Mouse (Mus musculus): Measurements from ENCODE around the gene Dusp10. TPM values are rescaled to one million over a fixed set of nuclear protein-coding genes. Genes with fewer than 3 reads are reported as not detected.

Dusp10 gene
- polyA plus RNA-seq, 1 experiment from 2014 or later: 11.1 TPM

DNA sequence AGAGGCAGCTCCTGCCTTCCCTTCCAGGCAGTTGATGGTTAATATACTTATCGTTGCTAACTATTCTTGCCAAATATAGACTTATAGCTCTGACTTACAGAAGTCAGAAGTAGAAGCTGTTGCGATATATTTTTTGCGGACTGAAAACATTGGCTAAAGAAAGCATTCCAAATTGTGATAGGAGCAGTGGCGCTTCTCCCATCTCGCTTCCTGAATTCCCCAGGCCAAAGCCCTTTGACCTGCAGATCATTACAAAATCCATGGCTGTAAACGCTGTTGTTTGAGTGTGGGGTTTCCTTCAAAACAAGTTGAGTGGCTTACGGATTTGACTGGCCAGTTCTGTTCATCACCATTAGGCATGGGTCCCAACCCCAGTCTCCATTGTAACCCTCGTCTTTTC, 45.1 kb downstream of the Dusp10 start:
- Histone ChIP-seq H3K4me1 (ENCODE audit: control insufficient read depth, insufficient read depth, low read length) (peaks cover 26% of the 10 kb centered on the region), H3K9ac (ENCODE audit: low read length) (no peak overlapping the region), H3K36me3 (ENCODE audit: control insufficient read depth, insufficient read depth, low read length) (no peaks in the 10 kb centered on the region), H3K9me3 (replicated peaks; ENCODE audit: control insufficient read depth, low read length) (no peaks in the 10 kb centered on the region), H3K4me2 (ENCODE audit: low read depth, low read length) (no peak overlapping the region), H3K4me3 (replicated peaks; ENCODE audit: low read length) (no peak overlapping the region), H3K27ac (ENCODE audit: low read length) (no peak overlapping the region), H3K27me3 (ENCODE audit: control insufficient read depth, insufficient read depth, low read length) (no peaks in the 10 kb centered on the region)
- 52% methylated on average over 8 of the region's 8 CpGs for WGBS
- no peak for ATAC-seq (ENCODE audit: insufficient read depth, low FRiP score)

GRCm38 (mm10) chr1:184059814-184060213, 46.7 kb downstream of the Dusp10 start:
- no peak for ATAC-seq (ENCODE audit: insufficient read depth, low FRiP score)
- WGBS: 72% methylated on average over 3 of the region's 3 CpGs
- no peak overlapping the region for H3K4me2 ChIP-seq (ENCODE audit: low read depth, low read length)

DNA sequence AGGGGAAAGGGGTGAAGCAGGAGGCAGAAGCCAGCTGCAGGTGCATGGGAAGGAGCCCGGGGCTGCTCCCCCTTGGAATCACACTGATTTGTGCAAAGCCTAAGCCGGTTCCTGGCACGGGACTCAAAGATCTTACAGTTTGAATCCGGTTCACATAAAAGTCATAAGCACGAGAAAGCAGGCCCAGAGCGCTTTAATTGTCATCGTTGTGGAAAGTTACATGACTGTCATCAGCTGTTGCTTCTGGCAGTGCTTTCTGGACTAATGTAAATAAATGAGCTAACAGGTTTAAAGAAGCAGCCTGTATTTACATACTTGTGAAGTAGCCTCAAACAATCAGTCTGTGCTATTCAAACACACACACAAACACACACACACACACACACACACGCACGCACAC, 47.3 kb downstream of the Dusp10 start:
- Histone ChIP-seq H3K36me3 (ENCODE audit: control insufficient read depth, insufficient read depth, low read length) (no peaks in the 10 kb centered on the region), H3K4me2 (ENCODE audit: low read depth, low read length) (no peak overlapping the region), H3K27ac (ENCODE audit: low read length) (peak overlapping the region; percentile 90), H3K9me3 (replicated peaks; ENCODE audit: control insufficient read depth, low read length) (no peaks in the 10 kb centered on the region), H3K9ac (ENCODE audit: low read length) (no peak overlapping the region), H3K4me3 (replicated peaks; ENCODE audit: low read length) (no peak overlapping the region), H3K27me3 (ENCODE audit: control insufficient read depth, insufficient read depth, low read length) (no peaks in the 10 kb centered on the region), H3K4me1 (ENCODE audit: control insufficient read depth, insufficient read depth, low read length) (peaks cover 25% of the 10 kb centered on the region)
- 21% methylated on average over 9 of the region's 9 CpGs for WGBS
- peak; percentile 86 for ATAC-seq (ENCODE audit: insufficient read depth, low FRiP score)

More at GRCm38 (mm10) chr1:184059814-184060213, 46.7 kb downstream of the Dusp10 start:
- peaks cover 25% of the 10 kb centered on the region for H3K4me1 ChIP-seq (ENCODE audit: control insufficient read depth, insufficient read depth, low read length)
- H3K9ac ChIP-seq (ENCODE audit: low read length): no peak overlapping the region
- H3K27me3 ChIP-seq (ENCODE audit: control insufficient read depth, insufficient read depth, low read length): no peaks in the 10 kb centered on the region
- H3K27ac ChIP-seq (ENCODE audit: low read length): peak overlapping the region; percentile 31
- no peak overlapping the region for H3K4me3 ChIP-seq (replicated peaks; ENCODE audit: low read length)
- H3K36me3 ChIP-seq (ENCODE audit: control insufficient read depth, insufficient read depth, low read length): no peaks in the 10 kb centered on the region
- no peaks in the 10 kb centered on the region for H3K9me3 ChIP-seq (replicated peaks; ENCODE audit: control insufficient read depth, low read length)

GRCm38 (mm10) chr1:184060828-184061734, 48.0 kb downstream of the Dusp10 start:
- H3K27me3 ChIP-seq (ENCODE audit: control insufficient read depth, insufficient read depth, low read length): no peaks in the 10 kb centered on the region
- peak; percentile 71 for ATAC-seq (ENCODE audit: insufficient read depth, low FRiP score)
- H3K27ac ChIP-seq (ENCODE audit: low read length): peak overlapping the region; percentile 90
- H3K9me3 ChIP-seq (replicated peaks; ENCODE audit: control insufficient read depth, low read length): no peaks in the 10 kb centered on the region
- H3K36me3 ChIP-seq (ENCODE audit: control insufficient read depth, insufficient read depth, low read length): no peaks in the 10 kb centered on the region
- no peak overlapping the region for H3K9ac ChIP-seq (ENCODE audit: low read length)
- H3K4me1 ChIP-seq (ENCODE audit: control insufficient read depth, insufficient read depth, low read length): peaks cover 27% of the 10 kb centered on the region
- H3K4me2 ChIP-seq (ENCODE audit: low read depth, low read length): no peak overlapping the region
- 31% methylated on average over 4 of the region's 4 CpGs for WGBS
- H3K4me3 ChIP-seq (replicated peaks; ENCODE audit: low read length): no peak overlapping the region

- H3K4me3 ChIP-seq (replicated peaks; ENCODE audit: low read length): no peak overlapping the region
- no peaks in the 10 kb centered on the region for H3K36me3 ChIP-seq (ENCODE audit: control insufficient read depth, insufficient read depth, low read length)
- H3K27me3 ChIP-seq (ENCODE audit: control insufficient read depth, insufficient read depth, low read length): no peaks in the 10 kb centered on the region
- H3K9ac ChIP-seq (ENCODE audit: low read length): no peak overlapping the region
- no peaks in the 10 kb centered on the region for H3K9me3 ChIP-seq (replicated peaks; ENCODE audit: control insufficient read depth, low read length)
- H3K4me2 ChIP-seq (ENCODE audit: low read depth, low read length): no peak overlapping the region
- H3K4me1 ChIP-seq (ENCODE audit: control insufficient read depth, insufficient read depth, low read length): peaks cover 32% of the 10 kb centered on the region
- no peak overlapping the region for H3K27ac ChIP-seq (ENCODE audit: low read length)
- ATAC-seq (ENCODE audit: insufficient read depth, low FRiP score): no peak
- WGBS: 64% methylated on average over 1 of the region's 1 CpGs
Measured at GRCm38 (mm10) chr1:184061901-184062300, 48.8 kb downstream of the Dusp10 start.

DNA sequence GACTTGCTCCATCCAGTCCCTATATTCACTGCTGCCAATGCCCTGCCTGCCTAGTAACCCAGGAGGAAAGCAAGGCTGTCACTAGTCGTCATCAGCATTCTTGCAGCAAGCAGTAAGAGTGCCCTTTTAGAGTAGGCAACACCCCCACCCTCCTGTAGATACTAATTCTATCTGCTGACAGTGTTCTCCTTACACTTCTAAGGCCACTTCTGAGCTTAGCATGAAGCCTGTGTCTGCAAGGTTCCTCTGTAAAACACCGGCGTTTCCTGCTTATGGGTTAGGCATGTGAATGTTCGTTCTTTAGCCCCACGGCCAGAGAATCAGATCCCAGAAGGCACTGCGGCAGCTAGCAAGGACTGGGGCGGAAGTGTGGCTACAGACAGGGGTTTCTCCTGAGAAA, 51.2 kb downstream of the Dusp10 start:
- no peak overlapping the region for H3K9ac ChIP-seq (ENCODE audit: low read length)
- H3K4me2 ChIP-seq (ENCODE audit: low read depth, low read length): no peak overlapping the region
- no peak overlapping the region for H3K27ac ChIP-seq (ENCODE audit: low read length)
- WGBS: 77% methylated on average over 7 of the region's 7 CpGs
- peaks cover 21% of the 10 kb centered on the region for H3K4me1 ChIP-seq (ENCODE audit: control insufficient read depth, insufficient read depth, low read length)
- no peak overlapping the region for H3K4me3 ChIP-seq (replicated peaks; ENCODE audit: low read length)
- no peak for ATAC-seq (ENCODE audit: insufficient read depth, low FRiP score)
- no peaks in the 10 kb centered on the region for H3K36me3 ChIP-seq (ENCODE audit: control insufficient read depth, insufficient read depth, low read length)
- H3K27me3 ChIP-seq (ENCODE audit: control insufficient read depth, insufficient read depth, low read length): no peaks in the 10 kb centered on the region
- H3K9me3 ChIP-seq (replicated peaks; ENCODE audit: control insufficient read depth, low read length): no peaks in the 10 kb centered on the region

GRCm38 (mm10) chr1:184065589-184066361, 52.7 kb downstream of the Dusp10 start:
- peak; percentile 59; the same call in 1 of the 2 replicates for ATAC-seq (ENCODE audit: insufficient read depth, low FRiP score)
- H3K4me3 ChIP-seq (replicated peaks; ENCODE audit: low read length): no peak overlapping the region
- no peaks in the 10 kb centered on the region for H3K27me3 ChIP-seq (ENCODE audit: control insufficient read depth, insufficient read depth, low read length)
- no peaks in the 10 kb centered on the region for H3K9me3 ChIP-seq (replicated peaks; ENCODE audit: control insufficient read depth, low read length)
- no peak overlapping the region for H3K4me2 ChIP-seq (ENCODE audit: low read depth, low read length)
- H3K4me1 ChIP-seq (ENCODE audit: control insufficient read depth, insufficient read depth, low read length): peaks cover 16% of the 10 kb centered on the region
- H3K9ac ChIP-seq (ENCODE audit: low read length): no peak overlapping the region
- 79% methylated on average over 13 of the region's 13 CpGs for WGBS
- no peak overlapping the region for H3K27ac ChIP-seq (ENCODE audit: low read length)
- no peaks in the 10 kb centered on the region for H3K36me3 ChIP-seq (ENCODE audit: control insufficient read depth, insufficient read depth, low read length)

GRCm38 (mm10) chr1:184066460-184067287, 53.6 kb downstream of the Dusp10 start:
- no peaks in the 10 kb centered on the region for H3K36me3 ChIP-seq (ENCODE audit: control insufficient read depth, insufficient read depth, low read length)
- 70% methylated on average over 11 of the region's 11 CpGs for WGBS
- no peaks in the 10 kb centered on the region for H3K9me3 ChIP-seq (replicated peaks; ENCODE audit: control insufficient read depth, low read length)
- no peak overlapping the region for H3K27ac ChIP-seq (ENCODE audit: low read length)
- no peak overlapping the region for H3K4me3 ChIP-seq (replicated peaks; ENCODE audit: low read length)
- H3K27me3 ChIP-seq (ENCODE audit: control insufficient read depth, insufficient read depth, low read length): no peaks in the 10 kb centered on the region
- no peak overlapping the region for H3K9ac ChIP-seq (ENCODE audit: low read length)
- no peak overlapping the region for H3K4me2 ChIP-seq (ENCODE audit: low read depth, low read length)
- peaks cover 7% of the 10 kb centered on the region for H3K4me1 ChIP-seq (ENCODE audit: control insufficient read depth, insufficient read depth, low read length)
- ATAC-seq (ENCODE audit: insufficient read depth, low FRiP score): no peak
